Mouse (Mus musculus) left cerebral cortex, adult 2 months (tissue): Measurements from ENCODE around the gene Dld. TPM values are rescaled to one million over a fixed set of nuclear protein-coding genes. Genes with fewer than 3 reads are reported as not detected.

ENCODE experiments used
- DNase-seq, 2 experiments: peaks; one replicate each; pipeline ENCODE4 v3.0.0; 2021 to 2022; ENCODE audit warnings: low spot score in 2 of 2, mixed read lengths in 1 of 2; ENCODE audit errors: extremely low spot score in 1 of 2
- H3K27ac ChIP-seq: fragments of 200-600 bp; 2 replicates; pipeline ENCODE4 v1.8.1; 2022
- H3K4me3 ChIP-seq: fragments of 200-600 bp; 2 replicates; pipeline ENCODE4 v1.8.1; 2022
- CTCF ChIP-seq: fragments of 200-600 bp; IDR thresholded peaks from 2 replicates; pipeline ENCODE4 v1.8.1; 2022; ENCODE audit warnings: antibody characterized with exemption, mild to moderate bottlenecking, moderate library complexity
- intact Hi-C: fragments of 180-260 bp; cut with DNase I; formaldehyde crosslinking; loops from one replicate; pipeline ENCODE4 v1.15.1; 2025
- total RNA-seq, 2 experiments: library from RNA; stranded (reverse); gene quantifications; 2 replicates each; pipeline ENCODE4 v1.2.3; 2021

Gene Dld
- total RNA-seq, 2 experiments from 2014 or later, result 96.5 to 112 TPM

- no peak overlapping the region for H3K27ac ChIP-seq
- no peak overlapping the region for H3K4me3 ChIP-seq
- DNase-seq, result no peak
- TF ChIP-seq CTCF, result no peak
- intact Hi-C loops, result no loop called here
Measured at GRCm38 (mm10) chr12:31283617-31284136, 67.6 kb downstream of the Dld start.

- no peak for TF ChIP-seq CTCF
- DNase-seq, result no peak
- no peak overlapping the region for H3K27ac ChIP-seq
- intact Hi-C loops, result no loop called here
- no peak overlapping the region for H3K4me3 ChIP-seq
Measured at GRCm38 (mm10) chr12:31283131-31283530, 68.1 kb downstream of the Dld start.

GRCm38 (mm10) chr12:31282241-31282640, 69.0 kb downstream of the Dld start:
- TF ChIP-seq CTCF, result no peak
- Histone ChIP-seq H3K27ac (no peak overlapping the region), H3K4me3 (no peak overlapping the region)
- intact Hi-C loops, result no loop called here
- DNase-seq, result no peak

Other genes starting within 250 kb of the Dld start
- not detected for gene Gm6993, start 110.7 kb downstream of the Dld start, total RNA-seq
- 10 to 100 TPM; 16.8 to 17.1 TPM for gene Lamb1, start 86.2 kb downstream of the Dld start, total RNA-seq
- gene Slc26a3, start 39.4 kb upstream of the Dld start, total RNA-seq, result under 1 TPM in 1 of 2 experiments, not detected in 1; 0.38 TPM
- 10 to 100 TPM; 22.2 to 24.1 TPM for gene Cbll1, start 148.2 kb upstream of the Dld start, total RNA-seq
- gene Slc26a4, start 208.5 kb upstream of the Dld start, total RNA-seq, result 1 to 10 TPM; 2.7 to 3.2 TPM